ENCODE assay signal across 9 mouse cellular contexts in the genomic region with DNA sequence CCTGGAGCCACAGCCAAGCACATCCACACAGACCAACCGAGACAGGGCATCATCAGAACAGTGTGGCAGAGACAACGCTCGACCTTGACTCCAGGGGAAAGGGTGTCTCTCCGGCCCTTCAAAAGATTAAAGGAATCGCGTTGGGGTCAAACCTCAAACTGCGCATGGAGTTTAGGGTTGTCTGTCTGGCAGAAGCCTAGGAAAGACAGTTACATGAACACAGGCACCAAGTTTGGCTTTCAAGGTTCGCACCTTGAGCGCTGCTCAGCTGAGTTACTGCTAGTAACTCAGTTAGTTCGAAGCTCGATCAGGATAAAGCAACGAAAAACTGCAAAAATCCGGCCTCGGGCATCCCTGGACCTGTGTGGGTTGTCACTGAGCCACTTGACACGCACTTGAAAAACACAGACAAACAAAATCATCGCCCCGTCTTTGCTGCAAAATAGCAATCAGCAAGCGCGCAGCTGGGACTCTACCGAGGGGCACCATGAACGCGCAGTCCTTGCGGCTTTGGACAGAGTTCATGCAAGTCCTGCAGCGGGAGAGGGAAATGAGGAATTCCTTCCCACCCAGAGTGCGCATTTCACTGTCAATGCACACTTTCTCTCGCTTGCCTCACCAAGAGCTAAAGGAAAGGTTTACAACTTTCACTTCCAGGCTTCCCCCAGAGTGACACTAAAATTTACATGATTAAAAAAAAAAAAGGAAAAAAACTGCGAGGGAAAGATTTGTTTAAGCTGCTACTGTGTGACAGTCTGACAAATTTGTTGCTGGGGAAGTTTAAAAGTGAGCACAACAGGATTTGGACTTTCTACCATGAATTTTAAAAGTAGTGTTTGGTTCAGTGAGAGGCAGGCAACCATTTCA.
DNase-seq lines count a peak whose midpoint lies in the region; ATAC-seq and TF ChIP-seq lines count a peak whose summit lies in the region.
"Had no signal": no experiment of that assay in that cellular context is flagged by ENCODE, and none has a peak within 500 bp of the region (broad histone marks: within the 10 kb centered on the region; RNA-seq: fewer than 3 reads in every experiment).

No protein-coding gene starts in this region.

- H3K27ac ChIP-seq in hindbrain, postnatal 0 days = no peak overlapping the region
- H3K27ac ChIP-seq in neural tube, embryonic 11.5 days (ENCODE audit: low read depth, low read length) = no peak overlapping the region
- H3K27ac ChIP-seq: forebrain, embryonic 13.5 days had no signal

- no peak overlapping the region for H3K4me3 ChIP-seq in hindbrain, postnatal 0 days (ENCODE audit: low read length)
- H3K4me3 ChIP-seq in neural tube, embryonic 11.5 days (ENCODE audit: low read depth, low read length) = 0 out of 2 replicates have a peak overlapping the region, but pooled peaks have one; percentile 6

- H3K4me2 ChIP-seq in hindbrain, postnatal 0 days (ENCODE audit: low read depth, low read length) = 0 out of 2 replicates have a peak overlapping the region, but pooled peaks have one; percentile 13
- no peak overlapping the region for H3K4me2 ChIP-seq in neural tube, embryonic 11.5 days (ENCODE audit: low read depth)

- ATAC-seq in hindbrain, postnatal 0 days = no peak
- no peak for ATAC-seq in neural tube, embryonic 11.5 days (ENCODE audit: insufficient read depth, low FRiP score, low TSS enrichment)

- TF ChIP-seq CTCF in hindbrain, postnatal 0 days (IDR thresholded peaks at IDR 0.05; ENCODE audit: low read depth) = no peak

- H3K9me3 ChIP-seq in hindbrain, postnatal 0 days (ENCODE audit: low read length) = no peaks in the 10 kb centered on the region
- H3K9me3 ChIP-seq in neural tube, embryonic 11.5 days (ENCODE audit: control insufficient read depth, low read length) = no peaks in the 10 kb centered on the region
- H3K9me3 ChIP-seq: forebrain, embryonic 13.5 days had no signal

- no peak overlapping the region for H3K9ac ChIP-seq in hindbrain, postnatal 0 days (replicated peaks; ENCODE audit: low read length)
- no peak overlapping the region for H3K9ac ChIP-seq in neural tube, embryonic 11.5 days (ENCODE audit: low read length)
- H3K9ac ChIP-seq: forebrain, embryonic 13.5 days had no signal

- 3% methylated on average over 27 of the region's 27 CpGs for WGBS in hindbrain, postnatal 0 days
- WGBS in neural tube, embryonic 11.5 days = 1% methylated on average over 27 of the region's 27 CpGs

- H3K27me3 ChIP-seq in hindbrain, postnatal 0 days (ENCODE audit: insufficient read depth, low read length) = peaks cover 65% of the 10 kb centered on the region
- H3K27me3 ChIP-seq in neural tube, embryonic 11.5 days (ENCODE audit: control insufficient read depth, insufficient read depth, low read length) = peaks cover 56% of the 10 kb centered on the region

- H3K4me1 ChIP-seq in hindbrain, postnatal 0 days (ENCODE audit: insufficient read depth, low read length) = peaks cover 14% of the 10 kb centered on the region
- H3K4me1 ChIP-seq in neural tube, embryonic 11.5 days (ENCODE audit: control insufficient read depth, insufficient read depth, low read length) = peaks cover 13% of the 10 kb centered on the region

- DNase-seq in kidney, postnatal 4 days = peak; percentile 52 to 55
- no peak for DNase-seq in kidney, adult 11 months
- peak; percentile 66 for DNase-seq in embryo, embryonic 11 days
- DNase-seq in hindbrain, postnatal 0 days (ENCODE audit: low spot score) = no peak
- DNase-seq in neural tube, embryonic 11.5 days (ENCODE audit: low spot score) = peak; percentile 44
- no peak for DNase-seq in frontal cortex, postnatal 25 days (ENCODE audit: low spot score in 2 of 2)
- DNase-seq in adrenal gland, postnatal 4 days (ENCODE audit: low spot score in 2 of 2) = no peak
- no peak for DNase-seq in layer of hippocampus, postnatal 10 days (ENCODE audit: low spot score in 2 of 2)

- no peaks in the 10 kb centered on the region for H3K36me3 ChIP-seq in hindbrain, postnatal 0 days (ENCODE audit: insufficient read depth, low read length)
- no peaks in the 10 kb centered on the region for H3K36me3 ChIP-seq in neural tube, embryonic 11.5 days (ENCODE audit: control insufficient read depth, insufficient read depth, low read length)

Comparison
In these comparisons a context has a peak if more than half of its experiments do, and no peak if none do; other contexts are left out.
1. DNase-seq: peak in kidney, postnatal 4 days (2 of 2), embryo, embryonic 11 days (single experiment) and neural tube, embryonic 11.5 days (single experiment); none in kidney, adult 11 months (single experiment), hindbrain, postnatal 0 days (single experiment), frontal cortex, postnatal 25 days (0 of 2), adrenal gland, postnatal 4 days (0 of 2) and layer of hippocampus, postnatal 10 days (0 of 2).